Mouse (Mus musculus) Patski (cell line): ENCODE results near the gene Rbbp5. TPM values are rescaled to one million over a fixed set of nuclear protein-coding genes. Genes with fewer than 3 reads are reported as not detected.

ENCODE experiments used
- ATAC-seq: fragments of 100-300 bp; one replicate; pipeline ENCODE4 v1.8.0; 2021
- CTCF ChIA-PET: fragments of 350-600 bp; sonication (Branson Sonifier 250); formaldehyde crosslinking; loops from one replicate; lab custom pipeline; 2022; ENCODE audit warnings: inconsistent platforms; lab: Charles Lee
- POLR2A ChIA-PET: fragments of 350-600 bp; sonication (Branson Sonifier 250); formaldehyde crosslinking; loops from one replicate; lab custom pipeline; 2022; ENCODE audit warnings: antibody characterized with exemption, inconsistent platforms; lab: Charles Lee
- DNase-seq: peaks from one replicate; pipeline ENCODE4 v3.0.0-alpha.2; 2011; ENCODE audit warnings: low read depth, low spot score
- H3K27me3 ChIP-seq: fragments of 371-371 bp; one replicate; pipeline ENCODE4 v1.5.1; 2021
- CTCF ChIP-seq: fragments of 100-300 bp; IDR thresholded peaks from one replicate; pipeline ENCODE4 v1.5.1; 2021
- in situ Hi-C: fragments of 300-500 bp; cut with MboI; formaldehyde crosslinking; loops from 3 replicates; pipeline ENCODE4 v1.11.1; 2018; ENCODE audit warnings: low pct_unique_long_range_greater_than_20kb, mixed read lengths
- polyA plus RNA-seq: library from polyadenylated mRNA; unstranded; gene quantifications from one replicate; pipeline ENCODE4 v1.2.3, GENCODE M21; 2021

Rbbp5 gene
- polyA plus RNA-seq, 1 experiment from 2014 or later: 41.0 TPM

DNA sequence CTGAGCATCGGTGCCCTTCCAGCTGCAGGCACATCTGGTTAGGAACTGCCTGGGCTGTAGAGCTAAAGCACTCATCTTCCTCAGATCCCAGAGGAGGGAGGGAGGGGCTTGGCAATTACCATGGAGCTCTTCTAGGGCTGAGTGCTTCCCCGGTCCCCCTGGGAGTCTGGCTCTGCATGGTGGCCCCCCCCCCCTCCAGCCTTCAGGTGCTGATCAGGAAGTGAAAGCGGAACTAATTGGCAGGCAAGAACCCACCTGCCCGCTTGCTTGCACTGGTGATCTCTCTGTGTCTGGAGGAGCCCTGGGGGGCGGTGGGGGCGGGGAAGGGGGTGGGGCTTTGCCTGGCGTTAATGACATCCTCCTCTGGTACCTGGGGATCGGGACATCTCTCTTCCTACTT, 56.7 kb downstream of the Rbbp5 start:
- in situ Hi-C loops: no loop called here
- DNase-seq (no peak), ATAC-seq (no peak)
- ChIA-PET CTCF (no interaction called here), POLR2A (no interaction called here)
- no peak for TF ChIP-seq CTCF
- H3K27me3 ChIP-seq: peaks cover 32% of the 10 kb centered on the region

- CTCF ChIA-PET: no interaction called here
- POLR2A ChIA-PET: no interaction called here
- in situ Hi-C loops: no loop called here
These were observed 58.4 kb downstream of the Rbbp5 start for GRCm38 (mm10) chr1:132535541-132535940.

DNA sequence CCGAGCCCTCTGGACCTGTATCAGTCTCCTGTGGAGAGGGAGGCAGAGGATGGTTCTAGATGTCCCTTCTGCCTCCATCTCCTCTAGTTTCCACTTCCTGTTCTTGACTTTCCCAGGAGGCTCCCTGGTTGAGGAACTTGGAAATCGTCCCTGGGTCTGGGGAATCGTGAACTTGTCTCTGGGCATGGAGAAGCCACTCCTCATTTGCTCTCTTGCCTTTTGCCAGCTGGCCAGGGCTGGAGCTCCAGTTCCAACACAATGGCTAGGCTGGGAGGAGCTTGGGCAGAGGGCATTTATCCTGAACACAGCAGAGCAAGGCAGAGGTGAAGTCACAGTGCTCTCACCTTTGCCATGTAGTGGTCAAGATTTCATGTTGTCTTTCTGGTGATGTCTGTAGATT, 59.3 kb downstream of the Rbbp5 start:
- DNase-seq: no peak
- POLR2A ChIA-PET: no interaction called here
- CTCF ChIA-PET: no interaction called here
- no peak for ATAC-seq
- TF ChIP-seq CTCF: no peak
- in situ Hi-C loops: no loop called here
- H3K27me3 ChIP-seq: peaks cover 23% of the 10 kb centered on the region

More at GRCm38 (mm10) chr1:132535541-132535940, 58.4 kb downstream of the Rbbp5 start:
- ATAC-seq (no peak), DNase-seq (no peak)
- no peak for TF ChIP-seq CTCF
- peaks cover 22% of the 10 kb centered on the region for H3K27me3 ChIP-seq

- in situ Hi-C loops: no loop called here
- no peak for TF ChIP-seq CTCF
- no peak for ATAC-seq
- no peak for DNase-seq
- ChIA-PET POLR2A (no interaction called here), CTCF (no interaction called here)
- peaks cover 28% of the 10 kb centered on the region for H3K27me3 ChIP-seq
These were observed 60.6 kb downstream of the Rbbp5 start for GRCm38 (mm10) chr1:132537736-132538135.

DNA sequence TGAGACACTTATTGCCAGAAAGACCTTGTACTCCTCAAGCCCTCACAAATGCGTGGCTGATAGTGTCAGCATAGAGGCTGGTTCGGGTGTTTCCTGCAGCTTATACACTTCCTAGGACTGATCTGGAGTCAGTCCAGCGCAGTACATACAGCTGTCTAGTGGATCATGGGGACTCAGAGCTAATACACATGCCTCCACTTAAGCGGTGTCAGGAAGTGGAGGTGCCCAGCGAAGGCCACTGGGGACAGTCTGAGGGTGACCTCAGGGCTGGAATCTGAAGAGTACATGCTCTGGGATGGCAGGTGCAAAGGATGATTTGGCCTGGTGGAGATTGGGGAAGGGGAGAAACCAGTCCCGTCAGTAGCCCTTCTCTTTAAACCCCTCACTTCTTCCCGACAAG, 63.5 kb downstream of the Rbbp5 start:
- H3K27me3 ChIP-seq: peaks cover 19% of the 10 kb centered on the region
- ATAC-seq: no peak
- DNase-seq: no peak
- ChIA-PET POLR2A (no interaction called here), CTCF (no interaction called here)
- no peak for TF ChIP-seq CTCF
- in situ Hi-C loops: no loop called here

DNA sequence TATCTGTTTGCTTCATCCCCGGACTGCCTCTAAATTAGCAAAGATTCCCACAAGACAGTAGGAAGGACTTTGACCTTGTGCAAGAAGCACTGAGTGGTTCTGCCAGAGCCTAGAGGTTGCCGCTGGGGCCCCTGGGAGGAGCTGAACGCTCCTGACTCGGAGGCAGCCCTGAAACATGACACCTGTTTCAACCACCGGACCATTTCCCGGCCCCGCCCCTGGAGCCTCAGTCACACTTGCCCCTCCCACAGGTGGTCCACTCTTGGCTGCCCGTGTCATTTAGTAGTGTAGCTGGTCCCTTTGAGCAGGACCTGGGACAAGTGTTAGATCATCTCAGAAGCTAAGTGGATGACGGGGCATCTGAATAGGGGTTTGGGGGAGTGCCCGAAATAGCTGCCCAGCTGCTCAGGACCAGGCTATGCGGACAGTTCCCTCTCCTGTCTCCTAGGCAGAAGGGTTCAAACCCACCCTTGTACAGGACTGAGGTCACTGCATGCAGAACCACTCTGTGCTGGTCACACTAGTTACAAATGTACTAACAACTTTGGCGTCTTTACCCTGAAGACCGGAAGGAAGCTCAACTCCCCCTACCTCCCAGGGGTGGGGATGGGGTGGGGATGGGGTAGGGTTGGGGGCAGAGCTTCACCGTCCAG, 64.1 kb downstream of the Rbbp5 start:
- DNase-seq: no peak
- CTCF ChIA-PET: no interaction called here
- no peak for ATAC-seq
- TF ChIP-seq CTCF: no peak
- H3K27me3 ChIP-seq: peaks cover 19% of the 10 kb centered on the region
- in situ Hi-C loops: no loop called here
- POLR2A ChIA-PET: no interaction called here

DNA sequence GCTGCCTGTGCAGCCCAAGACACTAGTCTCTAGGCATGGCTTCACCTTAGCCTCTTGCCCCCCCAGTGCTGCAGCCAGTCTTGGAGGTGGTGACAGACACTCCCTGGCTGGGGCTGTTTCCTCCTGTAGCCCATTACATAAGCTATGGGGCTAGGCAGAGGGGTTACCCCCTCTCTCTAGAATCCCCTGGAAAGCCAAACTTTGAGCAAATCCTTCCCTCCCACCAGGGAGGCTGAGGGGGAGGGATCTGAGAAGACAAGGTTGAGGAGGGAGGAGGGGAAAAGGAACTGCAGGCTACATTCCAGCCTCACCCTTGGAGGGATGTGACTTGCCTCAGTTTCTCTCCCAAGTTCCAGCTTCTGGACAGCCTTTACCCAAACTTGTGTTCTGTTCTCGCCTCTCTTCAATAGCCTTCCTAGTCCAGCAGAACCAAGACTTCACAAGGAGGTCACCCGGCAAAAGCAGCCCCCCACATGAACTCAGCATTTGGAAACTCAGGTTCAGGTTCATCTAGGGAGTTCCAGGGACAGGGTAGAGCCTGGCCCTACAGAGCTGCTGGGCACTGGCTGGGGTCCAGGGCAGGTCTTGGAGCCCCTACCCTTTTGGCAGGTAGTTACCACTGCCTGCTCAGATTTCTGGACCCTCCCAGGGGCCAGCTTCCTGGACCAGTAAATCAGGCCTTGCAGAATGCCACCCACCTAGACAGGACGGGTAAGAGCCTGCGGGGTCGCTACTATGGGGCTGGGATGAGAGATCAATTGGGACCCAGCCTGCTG, 64.8 kb downstream of the Rbbp5 start:
- DNase-seq (no peak), ATAC-seq (no peak)
- TF ChIP-seq CTCF: no peak
- POLR2A ChIA-PET: no interaction called here
- in situ Hi-C loops: no loop called here
- peaks cover 19% of the 10 kb centered on the region for H3K27me3 ChIP-seq
- CTCF ChIA-PET: no interaction called here

- POLR2A ChIA-PET: no interaction called here
- ATAC-seq (no peak), DNase-seq (no peak)
- TF ChIP-seq CTCF: no peak
- H3K27me3 ChIP-seq: peaks cover 19% of the 10 kb centered on the region
- in situ Hi-C loops: no loop called here
- CTCF ChIA-PET: no interaction called here
These were observed 65.7 kb downstream of the Rbbp5 start, which contains the start of gene Cntn2 for GRCm38 (mm10) chr1:132542762-132543306. TSS of gene Cntn2 (minus strand) at chr1:132543256.

GRCm38 (mm10) chr1:132543789-132544188, 66.6 kb downstream of the Rbbp5 start:
- ChIA-PET POLR2A (no interaction called here), CTCF (no interaction called here)
- DNase-seq: no peak
- no peak for TF ChIP-seq CTCF
- no peak for ATAC-seq
- H3K27me3 ChIP-seq: peaks cover 25% of the 10 kb centered on the region
- in situ Hi-C loops: no loop called here

Other genes with a start within 250 kb of the Rbbp5 start
- 0.22 TPM for gene Gm10188, start 247.6 kb upstream of the Rbbp5 start, polyA plus RNA-seq
- 141 TPM for gene Klhdc8a, start 178.7 kb upstream of the Rbbp5 start, polyA plus RNA-seq
- 110 TPM for gene Nuak2, start 161.2 kb upstream of the Rbbp5 start, polyA plus RNA-seq
- 12.2 TPM for gene Tmcc2, start 86.1 kb upstream of the Rbbp5 start, polyA plus RNA-seq
- gene Dstyk, start 59.8 kb upstream of the Rbbp5 start, polyA plus RNA-seq: 26.8 TPM
- gene Tmem81, start 28.9 kb downstream of the Rbbp5 start, polyA plus RNA-seq: 7.7 TPM
- gene Cntn2, start 65.9 kb downstream of the Rbbp5 start, polyA plus RNA-seq: 0.17 TPM